Mouse (Mus musculus): ENCODE measurements around the gene Ctnna3. TPM values are rescaled to one million over a fixed set of nuclear protein-coding genes. Genes with fewer than 3 reads are reported as not detected.
"Not testable (repeated sequence)": the region's sequence is repeated elsewhere in the genome, so short reads cannot be mapped to it uniquely, and the experiment has no call there.

The Ctnna3 gene
- polyA plus RNA-seq, 1 experiment from 2014 or later = not detected

DNA sequence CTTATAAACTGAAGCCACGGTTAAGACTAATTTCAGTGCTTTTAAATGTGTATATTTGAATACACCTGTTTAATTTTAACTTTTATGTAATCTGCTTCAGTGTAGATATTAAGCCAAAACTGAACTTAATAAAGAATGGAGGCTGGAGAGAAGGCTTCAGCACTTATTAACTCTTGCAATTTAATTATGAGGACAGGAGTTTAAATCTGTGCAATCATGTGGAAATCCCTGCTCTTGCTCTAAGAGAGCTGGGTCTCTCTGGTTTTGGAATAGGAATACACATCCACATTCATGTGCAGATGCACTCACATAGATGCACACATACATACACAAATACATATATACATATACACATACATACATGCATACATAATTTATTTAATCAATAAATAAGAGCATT lies 1468.8 kb downstream of the Ctnna3 start:
- Histone ChIP-seq H3K27me3 (ENCODE audit: insufficient read depth, low read length) (no peaks in the 10 kb centered on the region), H3K27ac (ENCODE audit: low read depth) (no peak overlapping the region), H3K4me2 (ENCODE audit: low read depth, low read length) (no peak overlapping the region), H3K4me1 (ENCODE audit: insufficient read depth) (no peaks in the 10 kb centered on the region), H3K9me3 (ENCODE audit: low read length) (no peaks in the 10 kb centered on the region), H3K4me3 (ENCODE audit: low read depth, low read length) (no peak overlapping the region), H3K9ac (replicated peaks) (no peak overlapping the region), H3K36me3 (replicated peaks; ENCODE audit: insufficient read depth, low read length) (no peaks in the 10 kb centered on the region)
- ATAC-seq = no peak
- DNase-seq = no peak
- WGBS (ENCODE audit: insufficient replicate concordance) = 78% methylated on average over 1 of the region's 1 CpGs
- TF ChIP-seq EP300 (IDR thresholded peaks at IDR 0.05; ENCODE audit: low read depth) (no peak), CTCF (IDR thresholded peaks at IDR 0.05; ENCODE audit: low read depth) (no peak)

DNA sequence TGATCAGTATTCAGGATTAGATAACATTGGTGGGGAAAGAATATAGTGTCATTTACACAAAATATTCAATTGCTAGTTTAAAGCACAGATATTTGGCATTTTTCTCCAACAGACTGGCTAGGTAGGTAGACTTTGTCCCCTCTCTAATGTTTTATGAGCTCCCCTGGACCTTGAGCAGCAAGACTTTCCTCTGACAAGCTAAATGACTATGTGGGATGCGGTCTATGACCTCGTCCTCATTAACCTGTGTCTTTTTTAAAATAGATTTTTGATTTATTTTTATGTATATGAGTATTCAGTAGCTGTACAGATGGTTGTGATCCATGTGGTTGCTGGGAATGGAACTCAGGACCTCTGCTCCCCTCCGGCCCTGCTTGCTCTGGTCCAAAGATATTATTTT lies 1471.8 kb downstream of the Ctnna3 start:
- no peak for DNase-seq
- Histone ChIP-seq H3K9me3 (ENCODE audit: low read length) (no peaks in the 10 kb centered on the region), H3K27me3 (ENCODE audit: insufficient read depth, low read length) (no peaks in the 10 kb centered on the region), H3K4me1 (ENCODE audit: insufficient read depth) (no peaks in the 10 kb centered on the region), H3K27ac (ENCODE audit: low read depth) (no peak overlapping the region), H3K9ac (replicated peaks) (no peak overlapping the region), H3K4me2 (ENCODE audit: low read depth, low read length) (no peak overlapping the region), H3K4me3 (ENCODE audit: low read depth, low read length) (no peak overlapping the region), H3K36me3 (replicated peaks; ENCODE audit: insufficient read depth, low read length) (no peaks in the 10 kb centered on the region)
- ATAC-seq = no peak
- no peak for TF ChIP-seq CTCF (IDR thresholded peaks at IDR 0.05; ENCODE audit: low read depth)
- no peak for TF ChIP-seq EP300 (IDR thresholded peaks at IDR 0.05; ENCODE audit: low read depth)
- WGBS (ENCODE audit: insufficient replicate concordance) = 70% methylated on average over 3 of the region's 3 CpGs

DNA sequence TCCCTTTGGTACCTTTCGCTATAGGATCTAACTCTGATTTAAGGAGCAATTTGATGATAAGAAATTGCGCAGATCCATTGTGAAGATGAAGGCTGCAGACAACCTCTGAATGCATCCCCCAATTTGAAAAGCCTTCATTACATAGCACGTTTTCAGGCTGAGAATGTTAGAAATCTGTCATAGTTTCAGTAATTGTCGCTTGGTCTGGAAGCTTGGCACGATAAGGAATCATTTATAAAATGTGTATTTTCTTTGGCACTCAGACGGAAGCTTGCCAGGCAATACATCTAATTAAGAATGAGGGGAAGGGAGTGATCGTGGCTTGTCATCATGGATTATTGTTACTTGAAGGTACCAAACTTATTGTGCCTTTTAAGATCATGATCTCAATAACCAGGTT lies 1511.1 kb downstream of the Ctnna3 start:
- Histone ChIP-seq H3K9ac (replicated peaks) (no peak overlapping the region), H3K27me3 (ENCODE audit: insufficient read depth, low read length) (no peaks in the 10 kb centered on the region), H3K4me1 (ENCODE audit: insufficient read depth) (no peaks in the 10 kb centered on the region), H3K4me2 (ENCODE audit: low read depth, low read length) (no peak overlapping the region), H3K27ac (ENCODE audit: low read depth) (no peak overlapping the region), H3K4me3 (ENCODE audit: low read depth, low read length) (no peak overlapping the region), H3K9me3 (ENCODE audit: low read length) (0 out of 2 replicates have a peak, but pooled peaks cover 6% of the 10 kb centered on the region), H3K36me3 (replicated peaks; ENCODE audit: insufficient read depth, low read length) (no peaks in the 10 kb centered on the region)
- no peak for DNase-seq
- TF ChIP-seq EP300 (IDR thresholded peaks at IDR 0.05; ENCODE audit: low read depth) (no peak), CTCF (IDR thresholded peaks at IDR 0.05; ENCODE audit: low read depth) (no peak)
- ATAC-seq = no peak
- 68% methylated on average over 7 of the region's 7 CpGs for WGBS (ENCODE audit: insufficient replicate concordance)

GRCm38 (mm10) chr10:64958391-64958790 lies 1528.5 kb downstream of the Ctnna3 start:
- TF ChIP-seq EP300 (IDR thresholded peaks at IDR 0.05; ENCODE audit: low read depth) (no peak), CTCF (IDR thresholded peaks at IDR 0.05; ENCODE audit: low read depth) (no peak)
- ATAC-seq = no peak
- no peak overlapping the region for H3K27ac ChIP-seq (ENCODE audit: low read depth)

GRCm38 (mm10) chr10:64992871-64993270 lies 1563.0 kb downstream of the Ctnna3 start:
- Histone ChIP-seq H3K27me3 (ENCODE audit: insufficient read depth, low read length) (no peaks in the 10 kb centered on the region), H3K9ac (replicated peaks) (no peak overlapping the region), H3K27ac (ENCODE audit: low read depth) (no peak overlapping the region), H3K36me3 (replicated peaks; ENCODE audit: insufficient read depth, low read length) (no peaks in the 10 kb centered on the region), H3K4me1 (ENCODE audit: insufficient read depth) (no peaks in the 10 kb centered on the region), H3K9me3 (ENCODE audit: low read length) (no peaks in the 10 kb centered on the region), H3K4me3 (ENCODE audit: low read depth, low read length) (no peak overlapping the region), H3K4me2 (ENCODE audit: low read depth, low read length) (no peak overlapping the region)
- DNase-seq (no peak), ATAC-seq (no peak)
- 50% methylated on average over 3 of the region's 3 CpGs for WGBS (ENCODE audit: insufficient replicate concordance)
- no peak for TF ChIP-seq CTCF (IDR thresholded peaks at IDR 0.05; ENCODE audit: low read depth)
- no peak for TF ChIP-seq EP300 (IDR thresholded peaks at IDR 0.05; ENCODE audit: low read depth)

More at GRCm38 (mm10) chr10:64958391-64958790, 1528.5 kb downstream of the Ctnna3 start:
- Histone ChIP-seq H3K9ac (replicated peaks) (no peak overlapping the region), H3K4me2 (ENCODE audit: low read depth, low read length) (no peak overlapping the region), H3K4me1 (ENCODE audit: insufficient read depth) (no peaks in the 10 kb centered on the region), H3K9me3 (ENCODE audit: low read length) (no peaks in the 10 kb centered on the region), H3K4me3 (ENCODE audit: low read depth, low read length) (no peak overlapping the region), H3K36me3 (replicated peaks; ENCODE audit: insufficient read depth, low read length) (no peaks in the 10 kb centered on the region), H3K27me3 (ENCODE audit: insufficient read depth, low read length) (no peaks in the 10 kb centered on the region)
- no peak for DNase-seq

DNA sequence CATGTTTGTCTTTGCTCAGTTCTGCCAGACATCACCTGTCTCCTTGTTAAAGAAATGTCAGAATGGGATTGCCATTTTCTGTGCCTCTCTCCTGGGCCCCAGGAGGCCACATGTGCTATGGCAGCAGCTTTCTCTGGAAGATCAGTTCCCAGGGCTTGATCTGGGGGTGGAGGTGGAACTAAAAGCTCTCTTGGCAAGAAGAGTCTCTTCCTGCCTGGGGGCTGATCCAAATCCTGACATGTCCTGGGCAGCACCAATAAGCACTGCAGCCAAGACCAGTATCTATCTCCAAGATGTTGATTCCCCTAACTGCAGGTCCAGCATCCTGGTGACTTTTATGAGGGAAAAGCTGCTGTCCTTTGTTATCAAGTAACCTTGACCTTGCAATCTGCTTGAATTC lies 1583.6 kb downstream of the Ctnna3 start:
- H3K9ac ChIP-seq (replicated peaks) = no peak overlapping the region
- H3K9me3 ChIP-seq (ENCODE audit: low read length) = no peaks in the 10 kb centered on the region
- H3K27me3 ChIP-seq (ENCODE audit: insufficient read depth, low read length) = no peaks in the 10 kb centered on the region
- no peak overlapping the region for H3K27ac ChIP-seq (ENCODE audit: low read depth)
- no peak for ATAC-seq
- no peak overlapping the region for H3K4me3 ChIP-seq (ENCODE audit: low read depth, low read length)
- TF ChIP-seq CTCF (IDR thresholded peaks at IDR 0.05; ENCODE audit: low read depth) (no peak), EP300 (IDR thresholded peaks at IDR 0.05; ENCODE audit: low read depth) (no peak)
- H3K4me1 ChIP-seq (ENCODE audit: insufficient read depth) = no peaks in the 10 kb centered on the region
- H3K36me3 ChIP-seq (replicated peaks; ENCODE audit: insufficient read depth, low read length) = no peaks in the 10 kb centered on the region
- H3K4me2 ChIP-seq (ENCODE audit: low read depth, low read length) = no peak overlapping the region
- no peak for DNase-seq

GRCm38 (mm10) chr10:65022667-65023066 lies 1592.8 kb downstream of the Ctnna3 start:
- no peaks in the 10 kb centered on the region for H3K9me3 ChIP-seq (ENCODE audit: low read length)
- no peak overlapping the region for H3K27ac ChIP-seq (ENCODE audit: low read depth)
- no peak overlapping the region for H3K4me2 ChIP-seq (ENCODE audit: low read depth, low read length)
- H3K27me3 ChIP-seq (ENCODE audit: insufficient read depth, low read length) = no peaks in the 10 kb centered on the region
- H3K4me1 ChIP-seq (ENCODE audit: insufficient read depth) = no peaks in the 10 kb centered on the region
- no peaks in the 10 kb centered on the region for H3K36me3 ChIP-seq (replicated peaks; ENCODE audit: insufficient read depth, low read length)
- no peak overlapping the region for H3K9ac ChIP-seq (replicated peaks)
- DNase-seq (no peak), ATAC-seq (no peak)
- 74% methylated on average over 2 of the region's 2 CpGs for WGBS (ENCODE audit: insufficient replicate concordance)
- 0 out of 2 replicates have a peak, but pooled peaks have one; percentile 3 for TF ChIP-seq CTCF (IDR thresholded peaks at IDR 0.05; ENCODE audit: low read depth)
- TF ChIP-seq EP300 (IDR thresholded peaks at IDR 0.05; ENCODE audit: low read depth) = no peak
- H3K4me3 ChIP-seq (ENCODE audit: low read depth, low read length) = no peak overlapping the region

DNA sequence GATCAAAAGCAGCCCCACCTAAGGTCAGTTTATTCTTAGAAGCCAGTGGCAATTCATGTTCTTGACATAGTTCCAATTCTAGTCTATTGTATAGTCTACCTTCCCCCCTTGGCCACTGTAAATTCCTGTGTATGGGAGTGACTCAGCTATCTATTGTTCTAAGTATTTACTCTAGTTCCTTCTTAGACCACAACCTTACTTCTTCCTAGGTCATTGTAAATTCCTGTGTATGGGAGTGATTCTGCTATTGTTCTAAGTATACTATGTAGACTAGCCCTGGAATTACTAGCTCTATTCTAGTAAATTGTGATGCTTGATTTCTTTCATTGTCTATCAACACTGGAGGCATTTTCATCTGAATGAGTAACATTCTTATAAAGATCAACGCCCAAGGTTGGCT lies 1603.6 kb downstream of the Ctnna3 start:
- H3K4me1 ChIP-seq (ENCODE audit: insufficient read depth); H3K9ac ChIP-seq (replicated peaks); H3K27ac ChIP-seq (ENCODE audit: low read depth); DNase-seq; H3K27me3 ChIP-seq (ENCODE audit: insufficient read depth, low read length); H3K36me3 ChIP-seq (replicated peaks; ENCODE audit: insufficient read depth, low read length); H3K4me2 ChIP-seq (ENCODE audit: low read depth, low read length); H3K4me3 ChIP-seq (ENCODE audit: low read depth, low read length); H3K9me3 ChIP-seq (ENCODE audit: low read length); ATAC-seq: not testable (repeated sequence)
- 58% methylated on average over 1 of the region's 1 CpGs for WGBS (ENCODE audit: insufficient replicate concordance)

All from liver, postnatal 0 days (tissue).